Mouse (Mus musculus) megakaryocyte, embryonic 14.5 days (primary cell): ENCODE data around the gene Aldh8a1.

Experiments used
- FLI1 ChIP-seq: IDR thresholded peaks from 2 replicates; pipeline ENCODE4 v1.6.1; 2012; ENCODE audit warnings: low read length, inconsistent platforms, mixed read lengths
- GATA1 ChIP-seq: IDR thresholded peaks from 3 replicates; pipeline ENCODE4 v1.6.1; 2012; ENCODE audit warnings: mixed read lengths, low read length, inconsistent platforms, borderline replicate concordance

DNA sequence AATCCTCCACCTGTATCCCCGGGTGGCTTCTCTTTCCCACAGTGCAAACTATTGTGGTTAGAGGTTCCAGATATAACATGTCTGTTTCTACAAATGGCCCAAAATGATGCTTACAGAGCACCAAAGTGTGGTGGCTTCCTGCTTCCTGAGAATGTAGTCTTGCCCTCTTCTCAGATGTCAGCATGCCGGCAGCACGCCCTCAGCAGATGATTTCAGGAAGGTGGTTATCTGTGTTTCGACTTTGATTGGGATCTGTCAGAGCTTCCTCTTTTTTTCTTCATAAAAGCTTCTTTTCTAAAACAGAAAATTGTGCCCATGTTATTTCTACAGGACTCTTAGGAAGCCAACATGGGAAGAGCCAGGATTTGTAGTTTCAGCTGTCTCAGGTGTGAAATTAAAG, 13.8 kb upstream of the Aldh8a1 start:
- TF ChIP-seq GATA1 = no peak
- no peak for TF ChIP-seq FLI1
